Mouse (Mus musculus) neural tube, embryonic 13.5 days (tissue): Measurements from ENCODE around the gene Cuedc1. TPM values are rescaled to one million over a fixed set of nuclear protein-coding genes. Genes with fewer than 3 reads are reported as not detected.
A peak's percentile ranks its signal among the peaks of the same experiment; 100 is the strongest.

Experiments used
- ATAC-seq: fragments of 200-750 bp; cut with Nextera tagmentation; 2 replicates; pipeline ENCODE4 v1.8.0; 2017; ENCODE audit warnings: low read depth, mild to moderate bottlenecking, moderate TSS enrichment, moderate library complexity
- H3K27ac ChIP-seq: fragments of 300-500 bp; sonication (generic); replicated peaks from 2 replicates; pipeline ENCODE4 v1.5.1; 2015; ENCODE audit warnings: moderate library complexity, mild to moderate bottlenecking, inconsistent platforms
- H3K27me3 ChIP-seq: fragments of 300-500 bp; sonication (generic); 2 replicates; pipeline ENCODE4 v1.6.1; 2015; ENCODE audit warnings: mild to moderate bottlenecking, inconsistent platforms
- H3K36me3 ChIP-seq: fragments of 300-500 bp; sonication (generic); 2 replicates; pipeline ENCODE4 v1.6.1; 2015; ENCODE audit warnings: mild to moderate bottlenecking, inconsistent platforms
- H3K4me1 ChIP-seq: fragments of 300-500 bp; sonication (generic); replicated peaks from 2 replicates; pipeline ENCODE4 v1.6.1; 2015; ENCODE audit warnings: inconsistent platforms
- H3K4me2 ChIP-seq: fragments of 300-500 bp; sonication (generic); 2 replicates; pipeline ENCODE4 v1.6.1; 2015; ENCODE audit warnings: inconsistent platforms, mild to moderate bottlenecking, moderate library complexity
- H3K4me3 ChIP-seq: fragments of 300-500 bp; sonication (generic); 2 replicates; pipeline ENCODE4 v1.5.1; 2015; ENCODE audit warnings: mild to moderate bottlenecking, inconsistent platforms
- H3K9ac ChIP-seq: fragments of 300-500 bp; sonication (generic); 2 replicates; pipeline ENCODE4 v1.6.1; 2015; ENCODE audit warnings: moderate library complexity, mild to moderate bottlenecking, inconsistent platforms
- H3K9me3 ChIP-seq: fragments of 300-500 bp; sonication (generic); 2 replicates; pipeline ENCODE4 v1.6.1; 2016; ENCODE audit warnings: inconsistent platforms
- WGBS: fragments of 180-500 bp; shearing (Covaris S2); methylation state at CpG from one replicate; pipeline ENCODE4 v1.1.7; 2015; 5-methylcytosine and 5-hydroxymethylcytosine counted together
- polyA plus RNA-seq: library from polyadenylated mRNA; unstranded; fragments of >200 nt; fragmentation: Nextera tagmentation; extraction: Ambion mirVana; gene quantifications from 2 replicates; pipeline ENCODE4 v1.2.1, GENCODE M21; 2015

Gene Cuedc1
- polyA plus RNA-seq, 1 experiment from 2014 or later: 51.3 TPM

GRCm38 (mm10) chr11:88221929-88222475, 124.1 kb downstream of the Cuedc1 start:
- Histone ChIP-seq H3K4me3 (no peak overlapping the region), H3K9me3 (no peaks in the 10 kb centered on the region), H3K36me3 (no peaks in the 10 kb centered on the region), H3K27ac (no peak overlapping the region), H3K9ac (no peak overlapping the region), H3K4me2 (no peak overlapping the region), H3K4me1 (no peaks in the 10 kb centered on the region), H3K27me3 (no peaks in the 10 kb centered on the region)
- ATAC-seq: no peak
- WGBS: 75% methylated on average over 15 of the region's 15 CpGs

GRCm38 (mm10) chr11:88227001-88227957, 129.4 kb downstream of the Cuedc1 start:
- Histone ChIP-seq H3K4me1 (no peaks in the 10 kb centered on the region), H3K4me3 (no peak overlapping the region), H3K9me3 (no peaks in the 10 kb centered on the region), H3K4me2 (no peak overlapping the region), H3K9ac (no peak overlapping the region), H3K27me3 (peaks cover 14% of the 10 kb centered on the region; the same call in 1 of the 2 replicates), H3K36me3 (no peaks in the 10 kb centered on the region), H3K27ac (no peak overlapping the region)
- 90% methylated on average over 17 of the region's 17 CpGs for WGBS
- ATAC-seq: no peak

- Histone ChIP-seq H3K27ac (no peak overlapping the region), H3K4me2 (no peak overlapping the region), H3K9me3 (no peaks in the 10 kb centered on the region), H3K4me3 (no peak overlapping the region), H3K4me1 (peaks cover 39% of the 10 kb centered on the region), H3K36me3 (no peaks in the 10 kb centered on the region), H3K27me3 (peaks cover 14% of the 10 kb centered on the region; the same call in 1 of the 2 replicates), H3K9ac (no peak overlapping the region)
- ATAC-seq: no peak
- 87% methylated on average over 4 of the region's 4 CpGs for WGBS
Measured at GRCm38 (mm10) chr11:88231213-88231790, 133.4 kb downstream of the Cuedc1 start.

DNA sequence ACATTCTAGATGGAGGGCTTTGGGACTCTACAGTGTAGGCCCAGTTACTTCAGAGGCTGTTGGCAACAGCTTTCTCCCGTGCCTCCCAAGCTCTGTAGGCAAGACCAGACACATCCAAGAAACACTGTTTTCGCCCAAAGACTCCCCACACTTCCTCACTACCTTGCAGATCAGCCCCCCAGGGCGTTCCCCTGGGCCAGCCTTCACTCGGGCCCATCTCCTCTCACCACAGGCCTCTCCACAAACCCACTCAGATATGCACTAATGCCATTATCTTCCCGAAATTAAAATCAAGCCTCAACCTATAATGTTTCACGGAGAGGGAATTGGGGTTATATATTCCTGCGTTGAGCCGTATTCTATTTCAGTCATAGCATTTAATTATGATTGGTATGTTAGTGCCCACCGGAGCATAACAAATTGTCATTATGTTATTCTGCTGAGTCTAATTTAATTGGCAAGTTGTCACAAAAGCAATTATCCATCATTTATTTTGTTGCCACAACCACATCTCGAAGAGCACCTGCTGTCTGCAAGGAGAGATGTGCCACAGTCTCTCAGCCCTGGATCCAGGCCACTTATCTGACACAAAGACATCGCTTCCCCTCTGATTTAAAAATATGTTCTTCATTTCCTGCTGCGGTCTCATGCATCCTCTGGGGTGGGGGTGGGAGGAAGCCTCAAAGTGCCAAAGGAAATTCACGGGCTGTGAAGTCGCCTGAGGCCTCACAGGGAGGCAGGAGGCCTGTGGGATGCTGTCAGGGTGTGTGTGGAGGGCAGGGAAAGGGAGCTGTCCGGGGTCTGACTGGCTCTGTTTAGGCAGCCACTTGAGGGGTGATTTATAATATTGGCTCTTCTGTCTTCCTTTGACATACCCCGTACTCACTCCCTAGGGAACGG, 135.9 kb downstream of the Cuedc1 start:
- WGBS: 19% methylated on average over 17 of the region's 17 CpGs
- peak; percentile 68 for ATAC-seq
- Histone ChIP-seq H3K4me2 (peak overlapping the region; percentile 22; the same call in 1 of the 2 replicates), H3K9me3 (no peaks in the 10 kb centered on the region), H3K36me3 (no peaks in the 10 kb centered on the region), H3K27me3 (peaks cover 14% of the 10 kb centered on the region; the same call in 1 of the 2 replicates), H3K4me3 (no peak overlapping the region), H3K27ac (peak overlapping the region; percentile 86), H3K4me1 (peaks cover 55% of the 10 kb centered on the region), H3K9ac (0 out of 2 replicates have a peak overlapping the region, but pooled peaks have one; percentile 41)

- peaks cover 14% of the 10 kb centered on the region; the same call in 1 of the 2 replicates for H3K27me3 ChIP-seq
- H3K4me1 ChIP-seq: peaks cover 64% of the 10 kb centered on the region
- no peaks in the 10 kb centered on the region for H3K36me3 ChIP-seq
- no peak for ATAC-seq
- no peak overlapping the region for H3K9ac ChIP-seq
- H3K4me3 ChIP-seq: no peak overlapping the region
- no peak overlapping the region for H3K4me2 ChIP-seq
- H3K27ac ChIP-seq: peak overlapping the region; percentile 86
- 27% methylated on average over 4 of the region's 4 CpGs for whole genome bisulfite sequencing
- H3K9me3 ChIP-seq: no peaks in the 10 kb centered on the region
Measured at GRCm38 (mm10) chr11:88234789-88235188, 136.9 kb downstream of the Cuedc1 start.

GRCm38 (mm10) chr11:88235221-88236203, 137.7 kb downstream of the Cuedc1 start:
- H3K4me2 ChIP-seq: peak overlapping the region; percentile 32
- H3K9me3 ChIP-seq: no peaks in the 10 kb centered on the region
- no peak overlapping the region for H3K4me3 ChIP-seq
- 3% methylated on average over 23 of the region's 23 CpGs for WGBS
- peaks cover 14% of the 10 kb centered on the region; the same call in 1 of the 2 replicates for H3K27me3 ChIP-seq
- peak overlapping the region; percentile 88 for H3K27ac ChIP-seq
- ATAC-seq: no peak
- H3K4me1 ChIP-seq: peaks cover 71% of the 10 kb centered on the region
- H3K36me3 ChIP-seq: no peaks in the 10 kb centered on the region
- H3K9ac ChIP-seq: 0 out of 2 replicates have a peak overlapping the region, but pooled peaks have one; percentile 49

DNA sequence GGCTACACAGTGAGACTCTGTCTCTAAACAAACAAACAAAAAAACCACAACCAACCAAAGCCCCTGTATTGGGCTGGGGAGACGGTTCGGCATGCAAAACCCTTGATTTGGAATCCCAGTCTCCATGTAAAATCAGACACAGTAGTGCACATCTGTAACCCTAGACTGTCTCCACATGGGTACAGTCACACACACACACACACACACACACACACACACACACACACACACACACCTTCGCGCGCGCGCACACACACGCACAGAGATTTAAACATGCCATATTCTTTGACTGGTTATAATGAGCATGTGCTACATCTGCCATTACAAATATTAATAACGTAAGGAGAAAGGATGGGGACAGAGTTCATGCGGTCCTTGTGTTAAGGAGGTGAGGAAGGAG, 142.4 kb downstream of the Cuedc1 start:
- Histone ChIP-seq H3K4me1 (peaks cover 61% of the 10 kb centered on the region), H3K4me3 (no peak overlapping the region), H3K9me3 (no peaks in the 10 kb centered on the region), H3K27me3 (no peaks in the 10 kb centered on the region), H3K4me2 (no peak overlapping the region), H3K9ac (no peak overlapping the region), H3K36me3 (no peaks in the 10 kb centered on the region), H3K27ac (peak overlapping the region; percentile 83)
- WGBS: 48% methylated on average over 10 of the region's 10 CpGs
- peak; percentile 33; the same call in 1 of the 2 replicates for ATAC-seq

- Histone ChIP-seq H3K36me3 (no peaks in the 10 kb centered on the region), H3K27me3 (no peaks in the 10 kb centered on the region), H3K9me3 (no peaks in the 10 kb centered on the region), H3K4me1 (peaks cover 60% of the 10 kb centered on the region), H3K4me2 (peak overlapping the region; percentile 2; the same call in 1 of the 2 replicates), H3K27ac (peak overlapping the region; percentile 83), H3K4me3 (no peak overlapping the region), H3K9ac (no peak overlapping the region)
- WGBS: 3% methylated on average over 10 of the region's 10 CpGs
- ATAC-seq: peak; percentile 77
Measured at GRCm38 (mm10) chr11:88240736-88241353, 143.0 kb downstream of the Cuedc1 start.

GRCm38 (mm10) chr11:88241468-88242301, 143.8 kb downstream of the Cuedc1 start:
- WGBS: 34% methylated on average over 12 of the region's 12 CpGs
- Histone ChIP-seq H3K9me3 (no peaks in the 10 kb centered on the region), H3K27me3 (no peaks in the 10 kb centered on the region), H3K4me3 (no peak overlapping the region), H3K4me2 (no peak overlapping the region), H3K27ac (peak overlapping the region; percentile 83), H3K36me3 (no peaks in the 10 kb centered on the region), H3K9ac (no peak overlapping the region), H3K4me1 (peaks cover 51% of the 10 kb centered on the region)
- no peak for ATAC-seq
